Mouse (Mus musculus) spleen, postnatal 14 days (tissue): ENCODE data around the gene Thbs4.

ENCODE experiments used
- DNase-seq, 2 experiments: peaks; one replicate each; pipeline ENCODE4 v3.0.0; 2021 to 2022; ENCODE audit warnings: low spot score in 2 of 2

The Thbs4 gene

DNA sequence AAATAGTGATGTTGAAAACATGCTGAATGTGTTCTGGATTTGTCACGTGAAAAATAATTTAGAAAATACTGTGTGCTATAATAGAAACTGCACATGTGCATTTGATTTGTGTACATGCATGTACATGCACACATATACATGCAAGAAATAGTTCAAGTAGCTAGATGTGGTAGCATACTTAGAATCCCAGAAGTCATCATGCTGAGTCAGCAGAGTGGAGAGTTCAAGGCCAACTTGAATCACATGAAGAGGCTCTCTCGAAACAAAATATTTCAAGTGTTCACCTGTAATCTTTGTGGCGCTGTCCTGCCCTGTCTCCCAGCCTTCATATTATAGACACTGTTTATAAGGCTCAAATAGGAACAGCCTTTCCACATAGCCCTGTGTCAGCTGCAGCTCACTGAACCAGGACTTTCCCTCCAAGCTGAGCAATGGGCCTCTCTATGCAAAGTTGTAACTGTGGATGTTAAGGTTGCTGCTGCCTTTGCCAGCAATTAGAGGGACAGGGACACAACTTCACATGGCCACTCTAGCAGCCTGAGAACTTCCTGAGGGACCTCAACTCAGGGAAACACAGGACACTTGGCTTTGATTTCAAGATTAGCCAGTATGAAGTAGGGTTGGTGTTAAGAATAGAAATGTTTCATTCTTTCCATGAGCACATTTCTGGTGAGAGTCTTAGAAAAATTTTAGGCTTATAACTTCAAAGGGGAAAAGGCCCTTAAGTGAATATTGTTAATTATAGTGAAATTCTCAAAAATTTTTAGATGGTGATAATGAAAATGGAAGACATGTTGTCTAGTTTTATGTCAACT, 76.6 kb downstream of the Thbs4 start:
- DNase-seq = no peak

DNA sequence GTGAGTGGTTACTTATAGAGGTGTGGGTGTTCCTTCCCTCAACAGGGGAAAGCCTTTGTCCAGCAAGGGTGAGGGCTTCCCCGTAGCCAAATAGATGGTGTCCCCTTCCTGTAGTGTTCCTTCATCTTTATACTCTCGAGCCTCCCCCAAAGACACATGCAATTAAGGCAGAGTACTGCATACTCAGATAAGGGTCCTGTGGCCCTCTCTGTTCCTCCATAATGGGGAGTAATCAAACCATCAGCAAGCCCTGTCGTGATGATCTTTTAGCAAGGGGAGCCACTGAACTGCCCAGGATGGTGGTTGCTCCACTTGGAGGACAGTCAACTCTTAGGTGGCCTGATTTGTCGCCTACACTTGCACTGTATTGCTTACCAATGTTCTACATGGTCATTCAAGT, 82.0 kb downstream of the Thbs4 start:
- no peak for DNase-seq

DNA sequence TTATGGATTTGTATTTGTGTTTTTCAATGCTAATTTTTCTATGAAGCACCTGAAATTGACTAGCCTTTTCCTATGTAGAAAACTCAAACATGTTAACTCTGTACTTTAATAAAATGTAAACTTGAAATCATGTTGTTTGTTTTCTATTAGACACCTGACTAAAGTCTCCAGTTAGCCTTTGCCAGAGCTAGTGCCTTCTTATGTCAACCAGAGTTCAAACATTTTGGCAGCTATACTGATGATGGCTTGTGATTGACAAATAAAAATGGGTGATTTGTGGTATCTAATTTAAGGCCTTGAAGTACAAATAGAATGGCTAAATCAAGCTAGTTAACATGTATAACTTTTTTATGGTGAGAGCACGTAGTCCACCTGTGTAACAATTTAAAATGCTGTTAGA, 82.8 kb downstream of the Thbs4 start:
- DNase-seq = no peak

DNA sequence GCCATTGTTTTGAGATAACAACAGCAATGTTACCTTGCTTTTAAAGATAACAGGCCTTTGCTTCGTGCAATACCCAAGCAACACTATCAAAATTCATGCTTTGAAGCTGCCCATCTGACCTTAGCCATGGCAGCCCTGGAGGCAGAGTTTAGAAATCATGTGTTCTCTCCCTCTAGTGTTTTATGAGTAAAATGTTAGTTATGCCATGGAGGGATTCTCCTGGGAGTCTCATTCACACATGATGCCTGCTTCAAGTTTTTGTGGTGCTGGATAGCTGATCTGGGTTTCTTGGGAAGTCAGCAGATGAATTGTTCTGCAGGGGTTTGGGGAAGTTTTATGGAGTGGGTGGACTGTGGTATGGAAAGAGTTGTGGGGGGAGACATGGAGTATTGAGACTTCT, 84.3 kb downstream of the Thbs4 start:
- DNase-seq = no peak

DNA sequence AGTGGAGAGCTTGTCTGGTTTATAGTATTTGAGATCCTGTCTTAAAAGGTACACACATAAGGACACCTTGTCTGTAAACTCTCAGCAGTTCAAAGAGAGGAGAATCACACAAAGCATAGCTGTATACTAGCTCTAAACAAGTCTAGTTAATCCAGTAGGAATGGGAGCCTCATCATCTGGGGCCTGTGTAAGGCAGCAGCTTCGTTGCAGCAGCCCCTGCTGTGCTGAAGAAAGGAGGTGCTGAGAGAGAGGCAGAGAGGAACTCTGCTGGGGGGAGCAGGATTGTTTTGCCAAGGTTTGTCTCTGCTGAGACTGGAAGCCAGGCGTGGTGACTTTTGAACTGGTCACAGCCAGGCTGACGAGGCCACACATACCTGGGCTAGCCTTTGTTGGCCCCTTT, 85.1 kb downstream of the Thbs4 start:
- DNase-seq = no peak

DNA sequence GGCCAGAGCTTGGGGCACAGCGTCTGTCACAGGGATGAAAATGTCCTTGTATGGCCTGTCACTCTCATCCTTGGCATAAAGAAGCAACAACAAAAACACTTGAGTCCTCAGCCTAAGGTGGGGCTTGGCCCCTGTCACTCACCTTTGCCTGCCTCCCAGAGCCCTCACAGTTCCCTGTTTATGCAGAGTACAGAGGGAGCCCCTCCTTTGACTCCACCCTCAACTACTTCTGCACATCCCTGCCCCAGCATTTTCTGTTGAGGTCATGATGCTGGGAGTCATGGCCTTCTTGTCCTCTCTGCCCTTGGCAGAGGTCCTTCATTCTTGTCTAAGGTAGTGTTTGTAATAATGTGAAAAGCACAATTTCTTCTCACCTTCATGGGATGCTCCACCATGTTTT, 86.2 kb downstream of the Thbs4 start:
- DNase-seq = no peak

DNA sequence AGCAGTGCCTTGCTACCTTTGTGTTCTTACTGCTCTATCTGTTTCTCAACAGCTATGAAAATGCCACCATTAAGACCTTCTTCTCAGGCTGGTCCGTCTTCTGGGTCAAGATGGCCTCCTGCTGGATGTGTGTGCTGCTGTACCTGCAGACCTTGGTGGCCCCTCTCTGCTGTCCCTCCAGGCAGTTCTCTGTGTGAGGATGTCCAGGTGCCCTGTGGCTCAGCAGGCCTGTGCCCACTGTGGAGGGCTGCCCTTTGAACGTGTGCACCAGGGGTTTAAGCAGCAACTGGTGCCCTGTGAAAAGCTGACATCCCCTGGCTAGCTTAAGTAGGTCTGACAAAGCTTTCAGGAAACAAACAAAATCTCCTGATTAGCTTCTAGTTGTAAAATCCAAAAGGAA, 86.7 kb downstream of the Thbs4 start:
- no peak for DNase-seq

DNA sequence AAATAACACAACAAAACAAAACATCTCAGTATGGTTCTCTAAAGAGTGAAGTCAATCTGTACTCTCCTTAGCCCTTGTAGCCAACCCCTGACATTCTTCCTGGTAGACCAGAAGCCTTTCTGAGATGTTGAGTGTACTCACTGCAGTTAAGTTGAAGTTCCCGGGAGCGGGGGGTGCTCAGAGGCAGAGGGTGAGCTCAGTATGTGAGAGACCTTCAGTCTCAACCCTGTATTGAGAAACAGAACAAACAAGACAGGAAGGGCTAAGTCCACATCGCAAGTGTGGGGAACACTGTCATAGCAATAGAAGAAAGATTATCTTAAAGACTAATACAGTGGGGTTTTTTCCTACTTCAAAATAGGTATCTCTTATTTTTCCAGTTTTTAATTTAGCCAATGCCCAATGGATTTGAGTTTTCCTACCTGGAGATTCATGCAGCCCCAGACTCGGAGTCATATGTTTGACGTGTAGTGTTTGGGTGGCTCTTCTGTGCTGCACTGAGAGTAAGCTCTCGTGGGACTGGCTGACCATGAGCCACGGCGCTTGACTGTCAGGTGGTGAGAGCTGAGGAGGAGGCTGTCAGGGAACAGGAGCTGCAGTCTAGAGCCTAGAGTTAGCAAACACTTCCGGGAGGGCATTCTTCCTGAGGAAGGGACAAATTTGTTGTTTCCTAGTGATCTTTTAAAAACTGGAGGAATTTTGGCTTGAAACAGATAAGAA, 88.1 kb downstream of the Thbs4 start:
- DNase-seq = no peak

DNA sequence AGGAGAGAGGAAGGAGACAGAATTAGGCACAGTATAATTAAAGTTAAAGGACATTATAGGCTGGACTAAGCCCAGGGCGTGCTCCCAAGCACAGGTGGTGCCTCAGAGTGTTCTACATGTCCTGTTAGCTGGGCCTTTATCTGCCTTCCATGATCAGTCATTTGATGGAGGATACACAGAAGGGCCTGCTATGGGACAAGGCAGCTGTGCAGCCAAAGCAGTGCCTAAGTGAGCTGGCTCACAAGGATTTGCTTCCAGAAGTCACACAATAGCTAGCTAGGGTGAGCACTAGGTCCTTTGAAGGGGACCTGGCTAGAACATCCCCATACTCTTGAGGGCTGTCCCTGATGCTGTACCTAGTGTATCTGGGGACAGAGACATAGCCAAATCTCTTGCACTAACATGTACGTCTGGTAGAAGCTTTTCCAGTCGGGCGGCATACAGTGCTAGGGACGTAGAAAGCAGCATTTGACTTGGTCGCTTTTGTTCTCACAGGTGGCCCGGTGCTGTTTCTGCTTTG, 89.5 kb downstream of the Thbs4 start:
- DNase-seq = no peak

DNA sequence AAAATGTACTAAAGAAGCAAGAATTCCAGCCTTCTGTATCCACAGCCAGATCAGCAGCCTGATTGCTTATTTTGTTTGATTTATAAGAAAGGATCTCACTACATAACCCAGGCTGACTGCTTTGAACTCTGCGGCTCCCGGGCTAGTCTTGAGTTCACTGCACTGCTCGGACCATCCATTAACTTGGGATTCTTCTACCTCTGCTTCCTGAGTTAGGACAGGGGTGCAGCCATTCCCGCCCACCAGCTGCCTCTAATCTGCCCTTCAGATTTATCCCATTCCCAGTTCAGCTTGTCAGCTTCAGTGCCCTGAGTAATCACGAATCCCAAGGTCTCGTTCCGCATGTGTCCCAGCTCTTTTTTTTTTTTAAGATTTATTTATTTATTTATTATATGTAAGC, 90.4 kb downstream of the Thbs4 start:
- no peak for DNase-seq

DNA sequence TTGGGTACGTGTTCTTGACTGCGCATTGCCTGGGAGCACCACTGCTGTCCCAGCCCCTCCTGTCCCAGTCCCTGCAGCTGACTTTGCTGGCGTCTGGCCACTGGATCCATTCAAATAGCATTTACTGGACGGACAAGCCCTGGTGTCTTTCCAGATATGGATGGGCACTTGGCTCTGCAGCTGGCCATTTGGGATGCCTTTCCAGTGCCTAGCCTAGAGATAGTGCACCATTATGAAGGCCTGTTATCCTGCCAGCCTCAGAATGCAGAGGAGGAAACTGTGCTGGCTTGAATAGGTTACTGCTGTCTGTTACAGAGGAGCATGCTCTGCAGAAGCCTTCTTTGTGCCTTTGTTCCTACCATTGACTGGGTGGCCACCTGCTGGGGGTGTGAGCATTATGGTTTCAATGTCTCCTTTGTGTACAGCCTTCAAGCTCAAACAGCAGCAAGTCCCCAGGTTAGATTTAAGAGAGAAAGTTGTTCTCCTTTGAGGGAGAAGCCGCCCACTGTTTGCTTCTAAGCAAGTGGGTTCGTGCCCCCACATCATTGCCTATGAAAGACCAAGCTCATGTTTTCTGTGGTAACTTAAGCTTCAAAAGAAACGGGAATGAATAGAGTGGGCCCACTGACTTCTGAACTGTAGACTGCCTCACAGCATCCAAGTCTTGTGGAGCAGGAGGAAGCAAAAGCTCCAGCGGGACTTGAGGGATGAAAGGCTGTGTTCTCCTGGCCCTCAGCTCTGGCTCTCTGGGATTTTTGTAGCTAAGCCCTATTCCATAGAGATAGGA, 91.2 kb downstream of the Thbs4 start:
- no peak for DNase-seq

DNA sequence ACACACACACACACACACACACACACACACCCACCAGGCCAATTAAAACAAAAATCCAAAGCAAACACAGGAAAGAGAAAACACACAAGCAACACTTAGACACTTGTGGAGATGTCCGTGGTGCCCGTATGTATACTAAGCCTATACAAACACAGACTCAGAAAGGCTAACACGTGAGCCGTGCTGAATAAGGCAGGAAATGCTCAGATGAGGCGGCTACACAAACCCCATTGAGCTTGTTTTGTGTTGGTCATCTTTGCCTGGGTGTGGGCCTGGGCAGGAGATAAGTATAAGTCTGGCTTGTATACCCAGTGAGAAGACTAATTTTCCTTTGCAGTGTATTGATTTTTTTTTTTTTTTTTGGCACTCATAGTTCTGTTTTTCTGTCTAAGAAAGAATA, 92.6 kb downstream of the Thbs4 start:
- DNase-seq = no peak
